Mouse (Mus musculus) cortical plate, adult 2 months (tissue): ENCODE data around the gene Gm42742.

Experiments used
- CTCF ChIP-seq: fragments of 200-500 bp; IDR thresholded peaks from 2 replicates; pipeline ENCODE4 v1.5.1; 2011; ENCODE audit warnings: mild to moderate bottlenecking, control low read depth, low read length; ENCODE audit not compliant: insufficient read depth; ENCODE audit errors: extremely low read depth
- POLR2A ChIP-seq: fragments of 200-500 bp; IDR thresholded peaks from 2 replicates; pipeline ENCODE4 v1.6.1; 2011; ENCODE audit warnings: mild to moderate bottlenecking, low read length, control low read depth; ENCODE audit not compliant: insufficient read depth; ENCODE audit errors: extremely low read depth

DNA sequence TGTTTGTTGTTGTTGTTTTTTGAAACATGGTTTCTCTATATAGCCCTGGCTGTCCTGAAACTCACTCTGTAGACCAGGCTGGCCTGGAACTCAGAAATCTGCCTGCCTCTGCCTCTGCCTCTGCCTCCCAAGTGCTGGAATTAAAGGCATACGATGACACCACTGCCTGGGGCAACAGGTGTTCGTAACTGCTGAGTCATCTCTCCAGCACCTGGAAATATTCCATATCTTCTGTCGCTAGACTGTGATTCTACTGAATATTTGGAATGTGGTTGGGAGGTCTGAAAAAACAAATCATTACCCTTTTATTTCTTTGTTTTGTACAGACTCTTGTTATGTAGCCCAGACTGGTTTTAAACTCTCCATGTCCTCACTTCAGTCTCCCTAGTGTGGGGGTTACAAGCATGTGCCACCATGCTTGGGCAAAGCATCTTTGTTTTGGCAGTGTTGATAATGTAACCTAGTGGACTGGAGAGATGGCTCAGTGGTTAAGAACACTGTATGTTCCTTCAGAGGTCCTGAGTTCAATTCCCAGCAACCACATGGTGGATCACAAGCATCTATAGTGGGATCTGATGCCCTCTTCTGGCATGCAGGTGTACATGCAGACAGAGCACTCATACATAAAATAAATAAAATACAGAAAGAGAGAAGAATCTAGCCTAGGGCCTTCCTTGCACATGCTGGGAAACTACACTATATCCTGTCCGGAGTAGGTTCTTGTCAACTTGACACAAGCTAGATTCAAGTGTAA lies 16.6 kb downstream of the Gm42742 start:
- TF ChIP-seq CTCF (no peak), POLR2A (no peak)
